Mouse (Mus musculus): ENCODE measurements around the gene Alkbh8.
"Not testable (repeated sequence)": the region's sequence is repeated elsewhere in the genome, so short reads cannot be mapped to it uniquely, and the experiment has no call there.

The Alkbh8 gene

DNA sequence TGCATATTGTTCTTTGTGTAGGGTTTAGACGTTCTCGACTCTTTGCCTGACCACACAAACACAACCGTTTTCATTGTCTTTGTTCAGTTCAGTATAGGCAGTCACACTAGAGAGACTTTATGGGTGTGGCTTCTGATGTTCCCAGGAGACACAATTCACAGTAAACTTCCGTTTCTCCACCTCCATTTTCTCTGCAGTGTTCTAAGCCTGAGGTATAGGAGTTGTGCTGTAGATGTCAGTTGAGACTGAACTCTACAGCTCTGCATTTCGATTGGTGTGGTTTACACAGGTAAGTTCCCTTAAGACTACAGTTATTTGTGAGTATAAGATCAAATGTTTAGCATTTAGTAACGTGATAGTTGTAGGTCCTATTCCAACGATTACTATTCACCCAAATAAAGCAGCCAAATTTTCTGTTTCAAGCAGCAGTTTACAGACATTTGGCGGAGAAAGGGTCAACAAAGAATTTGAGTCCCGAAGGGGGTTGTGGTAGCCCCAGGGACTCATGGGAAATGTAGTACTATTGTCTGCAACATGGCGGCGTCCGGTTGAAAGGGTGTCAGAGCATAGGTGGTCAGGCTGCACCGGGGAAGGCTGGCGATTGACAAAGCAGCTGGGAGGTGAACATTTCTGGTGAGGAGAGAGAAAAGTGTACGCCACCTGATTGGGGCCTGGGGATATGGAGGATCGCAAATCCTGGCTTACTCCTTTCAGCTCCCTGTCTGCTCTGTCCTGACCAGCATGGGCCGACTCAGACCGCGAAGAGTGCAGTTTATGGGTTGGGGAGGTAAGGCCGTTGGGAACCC, at the start of gene Alkbh8:
Gene Alkbh8 (plus strand): TSS at position 179 of the 806 bp plus-strand sequence.
- DNase-seq (ENCODE audit: low spot score), result peak; percentile 93

DNA sequence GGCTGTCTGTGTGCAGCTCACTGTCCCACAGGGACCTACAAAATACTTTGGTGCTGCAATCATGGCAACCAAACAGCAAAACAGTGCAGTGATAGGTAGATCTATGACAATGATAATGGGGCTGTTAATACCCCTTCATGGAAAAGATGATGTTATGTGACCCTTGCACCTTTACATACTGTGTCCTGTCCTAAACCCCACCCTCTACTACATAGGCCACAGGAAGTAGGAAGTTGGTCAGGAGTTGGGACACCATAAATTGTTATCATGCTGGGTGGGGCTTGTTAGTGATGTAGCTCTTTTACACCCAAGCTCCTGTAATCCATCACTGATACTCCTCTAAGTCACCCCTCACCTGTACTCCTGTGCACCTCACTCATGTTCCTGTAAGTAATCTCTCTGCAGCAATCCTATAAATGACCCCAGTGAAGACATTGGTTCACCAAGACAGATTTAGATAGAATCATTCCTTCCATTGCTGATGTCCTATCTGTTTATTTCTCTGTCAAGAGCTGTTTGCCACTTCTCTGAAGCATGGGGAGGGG, 25.6 kb upstream of the Alkbh8 start:
- no peak for DNase-seq (ENCODE audit: low spot score)

DNA sequence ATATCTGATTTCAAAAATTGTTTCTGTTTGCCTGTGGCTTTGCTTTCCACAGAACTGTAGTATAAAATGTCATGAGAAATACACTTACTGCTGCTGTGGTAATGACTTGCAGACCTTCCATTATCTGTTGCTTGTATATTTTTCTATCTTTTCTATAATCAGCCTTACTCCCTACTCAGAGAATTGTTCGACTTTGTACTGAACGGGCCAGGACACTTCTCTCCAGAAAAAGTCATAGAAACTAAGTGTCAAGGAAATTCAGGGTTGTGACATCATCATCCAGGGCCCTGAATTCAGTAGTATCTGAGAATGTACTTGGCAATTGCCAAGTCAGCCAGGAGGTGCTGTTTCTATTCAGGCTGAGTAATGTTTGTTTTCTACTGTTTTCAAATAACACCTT, 24.9 kb upstream of the Alkbh8 start:
- DNase-seq (ENCODE audit: low spot score), result no peak

DNA sequence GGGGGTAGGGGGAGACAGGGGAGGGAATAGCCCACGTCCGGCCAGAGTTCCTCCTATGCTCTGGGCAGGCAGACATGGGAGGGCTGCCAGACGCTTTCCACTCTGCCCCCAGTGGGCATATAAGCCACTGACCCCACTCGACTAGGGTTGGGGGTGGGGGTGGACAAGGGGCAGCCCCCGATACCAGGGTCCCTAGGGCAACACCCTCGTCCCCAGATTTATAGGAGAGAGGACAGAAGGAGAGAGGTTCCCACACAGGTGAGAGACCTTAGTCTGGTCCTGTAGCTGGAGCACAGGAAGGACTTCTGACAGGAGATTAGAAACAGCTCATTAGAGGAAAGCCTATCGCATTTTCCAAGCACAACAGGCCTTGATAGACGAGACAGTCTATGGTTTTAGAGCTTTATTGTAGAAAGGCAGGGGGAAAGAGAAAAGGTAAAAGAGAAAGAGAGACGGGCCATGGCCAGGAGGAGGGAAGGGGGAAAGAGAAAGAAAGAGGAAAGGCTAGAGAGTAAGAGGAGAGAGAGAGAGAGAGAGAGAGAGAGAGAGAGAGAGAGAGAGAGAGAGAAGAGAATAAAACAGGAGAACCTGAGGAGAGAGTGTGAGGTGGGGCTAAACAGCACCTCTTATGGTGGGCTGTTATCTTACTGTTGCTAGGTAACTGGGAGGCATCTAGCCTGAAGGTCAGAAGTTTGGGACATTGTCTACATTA, 7.4 kb upstream of the Alkbh8 start:
- not testable (repeated sequence) for DNase-seq (ENCODE audit: low spot score)

DNA sequence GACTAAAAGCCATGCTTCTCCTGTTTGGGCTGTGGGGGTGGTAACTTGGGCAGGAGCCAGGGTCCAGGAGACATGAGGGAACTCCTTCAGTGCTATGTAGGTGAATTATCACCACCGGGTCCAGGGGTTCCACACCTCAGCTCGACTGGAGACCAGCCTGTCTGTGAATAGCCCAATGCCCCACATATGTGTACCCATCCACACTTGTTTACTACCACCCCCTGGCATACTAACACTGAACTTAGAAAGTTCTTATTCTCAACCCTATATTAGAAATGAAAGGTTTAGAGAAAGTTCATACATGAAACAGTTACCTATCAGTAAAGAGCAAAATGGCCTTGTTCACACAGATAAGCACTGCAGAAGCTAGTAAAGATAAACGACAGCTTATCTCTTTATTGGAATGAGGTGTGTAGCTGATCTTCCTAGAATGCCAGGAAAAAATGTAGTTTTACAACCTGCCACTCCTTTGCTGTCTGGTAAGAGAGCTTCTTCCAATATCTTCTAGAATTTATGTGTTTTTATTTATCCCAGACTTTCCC, 6.8 kb upstream of the Alkbh8 start:
- no peak for DNase-seq (ENCODE audit: low spot score)

DNA sequence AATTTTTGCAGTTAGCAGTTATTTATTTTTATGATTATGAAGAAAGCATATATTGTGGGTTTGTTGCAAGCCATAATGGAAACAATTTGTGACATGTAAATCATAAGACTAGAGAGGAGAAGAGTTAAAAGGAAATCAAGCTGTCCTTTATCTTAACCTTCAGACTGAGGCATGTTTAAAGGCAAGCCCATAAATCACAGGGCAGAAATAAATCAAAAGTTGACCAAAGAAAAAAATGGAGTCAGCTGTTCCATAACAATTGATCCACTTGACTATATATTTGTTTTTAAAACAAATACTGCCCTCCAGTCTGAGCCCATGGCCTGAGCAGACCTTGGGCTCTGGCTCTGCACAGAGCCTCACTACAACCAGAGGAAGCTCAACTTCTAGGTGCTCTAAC, 4.6 kb upstream of the Alkbh8 start:
- DNase-seq (ENCODE audit: low spot score), result no peak

DNA sequence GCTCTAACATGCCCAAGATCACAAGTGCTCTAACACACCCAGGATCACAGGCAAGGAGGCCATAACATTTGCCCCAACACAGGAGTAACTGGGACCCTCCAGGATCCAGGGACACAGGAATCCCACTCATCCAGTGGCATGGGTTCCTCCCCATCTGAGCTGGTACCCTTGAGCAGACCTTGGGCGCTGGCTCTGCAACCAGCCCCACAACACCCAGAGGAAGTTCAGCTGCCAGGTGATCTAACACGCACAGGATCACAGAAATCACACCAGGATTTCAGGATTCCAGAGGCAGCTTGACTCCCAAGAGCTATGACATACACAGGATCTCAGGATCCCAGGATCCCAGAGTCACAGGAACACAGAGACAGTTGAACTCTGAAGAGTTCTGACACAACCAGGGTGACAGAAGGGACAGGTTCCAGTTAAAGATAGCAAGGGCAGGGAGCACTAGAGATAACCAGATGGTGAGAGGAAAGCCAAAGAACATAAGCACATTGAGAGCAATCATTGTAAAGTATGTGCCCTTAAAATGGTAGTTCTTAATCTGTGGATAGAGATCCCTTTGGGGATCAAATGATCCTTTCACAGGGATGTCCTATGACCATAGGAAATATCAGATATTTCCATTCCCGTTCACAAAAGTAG, 4.1 kb upstream of the Alkbh8 start:
- DNase-seq (ENCODE audit: low spot score), result no peak

DNA sequence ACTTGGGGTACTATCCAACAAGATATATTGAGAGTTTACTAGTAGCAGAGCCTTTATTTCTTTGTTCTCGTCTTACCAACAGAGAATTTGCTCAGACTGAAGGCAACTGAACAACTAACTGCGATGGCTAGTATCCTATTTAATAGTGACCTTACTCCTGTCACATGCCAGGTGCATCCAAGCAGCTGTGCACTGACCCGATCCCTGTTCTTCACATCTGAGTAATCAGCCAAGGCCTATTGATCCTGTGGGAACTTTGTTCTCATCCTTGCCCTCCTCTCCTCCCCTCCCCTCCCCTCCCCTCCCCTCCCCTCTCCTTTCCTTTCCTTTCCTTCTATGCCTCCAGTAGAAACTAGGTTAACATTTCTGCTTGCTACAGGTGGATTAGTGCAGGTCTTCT, 1.7 kb downstream of the Alkbh8 start:
- DNase-seq (ENCODE audit: low spot score), result no peak

DNA sequence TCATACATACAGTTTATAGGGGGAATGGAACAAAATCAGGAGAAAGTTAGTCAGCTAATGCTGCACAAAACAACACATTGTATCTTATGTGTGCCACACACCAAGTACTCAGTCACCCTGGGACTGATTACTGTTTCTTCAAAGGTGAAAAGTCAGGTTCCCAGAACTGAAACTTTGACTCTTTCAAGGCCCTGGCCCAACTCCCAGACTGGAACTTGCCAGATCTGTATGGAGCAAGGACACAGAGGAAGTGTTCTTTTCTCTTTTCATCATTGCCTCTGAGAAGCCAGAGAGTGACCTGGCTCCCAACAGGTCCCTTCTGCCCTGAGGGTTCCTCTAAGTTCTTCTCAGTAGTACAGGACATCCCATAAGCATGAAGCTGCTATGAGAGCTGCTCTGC, 10.2 kb downstream of the Alkbh8 start:
- no peak for DNase-seq (ENCODE audit: low spot score)

DNA sequence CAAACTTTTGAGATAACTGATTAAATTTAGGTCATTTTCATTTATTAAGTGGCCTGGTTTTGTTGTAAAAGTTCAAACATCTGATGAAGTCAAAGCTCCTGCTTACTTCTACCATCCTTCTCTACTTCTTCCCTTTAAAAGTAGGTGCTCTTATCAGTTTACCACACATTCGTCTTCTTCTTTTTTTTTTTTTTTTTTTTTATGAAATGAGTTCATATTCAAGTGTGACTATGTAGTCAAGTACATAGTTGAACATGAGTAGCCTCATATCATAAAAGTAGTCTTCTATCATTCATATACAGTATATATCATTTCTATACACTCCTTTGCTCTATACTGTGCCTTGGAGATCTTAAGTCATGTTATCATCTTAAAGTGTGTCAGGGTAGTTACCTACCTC, 11.0 kb downstream of the Alkbh8 start:
- DNase-seq (ENCODE audit: low spot score), result no peak

DNA sequence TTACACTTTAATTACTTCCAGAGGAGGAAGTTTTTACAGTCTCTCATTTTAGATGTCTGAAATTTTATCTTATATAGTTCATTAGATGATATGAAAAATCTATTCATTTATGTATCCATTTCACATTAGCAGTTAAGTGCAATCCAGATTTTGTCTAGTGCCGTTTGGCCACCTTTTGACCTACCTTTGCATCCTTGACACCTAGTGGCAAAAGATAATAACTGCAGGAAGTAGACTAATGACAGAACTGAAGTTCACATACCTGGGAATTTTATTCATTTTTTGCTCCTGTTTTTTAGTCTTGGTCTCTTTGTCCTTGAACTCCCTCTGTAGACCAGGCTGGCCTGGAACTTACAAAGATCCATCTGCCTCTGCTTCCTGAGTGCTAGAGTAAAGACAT, 15.1 kb downstream of the Alkbh8 start:
- DNase-seq (ENCODE audit: low spot score), result no peak

DNA sequence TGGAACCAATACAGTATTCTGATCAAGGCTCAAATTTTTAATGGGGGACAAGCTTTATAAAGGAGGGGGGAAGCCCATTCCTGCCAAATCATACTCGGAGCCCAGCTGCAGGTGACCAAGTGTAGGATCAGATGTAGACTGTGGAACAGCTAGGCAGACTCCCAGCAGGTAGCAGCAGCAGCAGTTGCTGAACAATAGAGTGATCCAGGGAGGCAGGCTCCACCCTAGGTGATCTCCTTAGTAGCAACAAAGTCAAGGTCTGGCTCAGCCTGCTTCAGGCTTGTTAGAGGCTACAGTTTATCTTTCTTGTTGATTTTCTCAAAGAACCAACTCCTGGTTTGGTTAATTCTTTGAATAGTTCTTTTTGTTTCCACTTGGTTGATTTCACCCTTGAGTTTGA, 41.4 kb downstream of the Alkbh8 start:
- DNase-seq (ENCODE audit: low spot score), result not testable (repeated sequence)

DNA sequence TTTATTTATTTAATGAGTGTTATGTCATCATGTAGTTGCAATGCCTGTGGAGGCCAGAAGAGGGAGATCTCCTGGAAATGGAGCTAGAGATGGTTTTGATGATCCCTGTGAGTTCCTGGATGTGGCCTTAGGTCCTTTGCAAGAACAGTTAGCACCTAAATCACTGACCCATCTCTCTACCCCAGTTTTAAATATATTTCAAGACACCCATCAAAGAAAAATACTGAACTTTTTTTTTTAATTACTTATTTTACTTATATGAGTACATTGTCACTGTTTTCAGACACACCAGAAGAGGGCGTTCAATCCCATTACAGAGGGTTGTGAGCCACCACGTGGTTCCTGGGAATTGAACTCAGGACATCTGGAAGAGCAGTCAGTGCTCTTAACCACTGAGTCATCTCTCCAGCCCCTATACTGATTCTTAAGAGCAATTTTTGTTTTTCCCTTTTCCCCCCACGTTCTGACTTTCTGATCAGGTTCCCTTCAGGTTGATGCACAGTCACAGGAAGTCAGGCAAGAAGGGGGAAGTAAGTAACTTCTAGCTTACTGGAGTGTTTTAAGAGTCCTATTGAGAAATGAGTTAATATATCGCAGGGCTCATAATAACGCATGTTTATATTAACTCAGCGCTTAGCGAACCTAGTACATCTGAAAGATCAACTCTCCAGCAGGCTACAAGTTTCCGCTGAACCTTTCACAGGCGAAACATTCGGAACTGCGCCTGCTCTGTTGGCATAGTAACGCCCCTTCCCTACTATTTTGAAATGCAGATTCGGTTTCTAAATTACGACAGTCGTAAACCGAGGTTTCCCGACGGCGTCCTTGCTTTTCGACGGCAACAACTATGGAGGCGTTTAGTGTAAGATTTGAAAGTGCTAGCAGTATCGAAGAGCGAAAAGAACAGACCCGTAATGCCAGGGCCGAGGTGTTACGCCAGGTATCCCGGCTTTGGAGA, 68.6 kb downstream of the Alkbh8 start, which contains the start of gene Cwf19l2:
Gene Cwf19l2 (plus strand): TSS at position 342 of the 958 bp plus-strand sequence.
- peak; percentile 96 for DNase-seq (ENCODE audit: low spot score)

DNA sequence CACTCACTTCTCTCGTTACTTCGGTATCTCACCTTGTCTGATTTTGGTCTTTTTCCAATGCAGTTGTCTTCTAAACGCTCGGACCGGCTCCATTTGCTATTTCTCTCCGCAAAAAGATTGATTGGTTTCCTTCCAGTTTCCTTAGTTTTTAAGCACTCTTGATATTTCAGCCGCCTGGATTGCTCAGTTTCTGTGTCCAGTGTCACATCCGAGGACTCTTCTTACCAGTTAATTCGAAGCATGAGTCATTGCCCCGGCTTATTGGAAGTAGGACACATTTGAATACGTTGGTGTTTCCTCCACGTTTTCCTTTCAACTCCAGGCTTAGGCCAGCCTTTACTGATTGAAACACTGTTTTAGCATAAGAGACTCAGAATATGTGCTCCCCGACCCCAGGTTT, 69.4 kb downstream of the Alkbh8 start:
- DNase-seq (ENCODE audit: low spot score), result peak; percentile 55

DNA sequence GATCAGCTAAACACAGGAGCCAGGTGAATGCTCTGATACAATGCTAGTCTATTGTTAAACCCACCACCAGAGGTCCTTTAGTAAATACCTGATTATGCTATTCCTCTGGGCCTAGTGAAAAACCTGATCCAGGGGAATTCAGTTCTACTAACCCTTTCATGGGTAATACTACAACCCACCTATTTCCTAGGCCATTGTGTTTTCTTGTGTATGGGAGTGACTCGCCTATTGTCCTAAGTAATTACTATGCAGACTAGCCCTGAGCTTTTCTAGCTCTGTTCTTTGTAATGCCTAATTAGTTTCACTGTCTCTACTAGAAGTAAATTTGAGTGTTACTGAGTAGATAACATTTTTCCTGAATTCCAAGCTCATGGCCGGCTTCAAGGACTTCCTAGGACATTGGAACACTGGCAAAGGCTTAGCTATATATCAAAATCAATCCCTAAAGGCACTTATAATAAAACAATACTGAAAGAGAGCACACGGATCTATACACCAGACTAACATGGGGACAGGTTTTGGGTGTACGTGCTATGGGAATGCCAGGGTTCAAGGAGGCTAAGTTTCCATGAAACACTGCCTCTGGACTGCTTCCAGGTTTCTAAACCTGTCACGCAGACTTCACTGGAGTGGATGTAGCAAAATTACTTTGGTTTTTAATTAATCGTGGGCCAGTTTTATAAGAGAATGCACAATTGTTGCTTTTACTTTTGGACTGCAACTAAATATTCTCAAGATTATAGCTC, 104.8 kb downstream of the Alkbh8 start:
- not testable (repeated sequence) for DNase-seq (ENCODE audit: low spot score)
